Mouse (Mus musculus) midbrain, postnatal 0 days (tissue): ENCODE measurements at regions not wholly inside any gene's neighbourhood (a gene's known extent, or its start where the extent isn't known, plus 50 kb on each side); places are given as distances from the start of the nearest gene placed in this dataset.
A peak's percentile ranks its signal among the peaks of the same experiment; 100 is the strongest.
"Not testable (repeated sequence)": the region's sequence is repeated elsewhere in the genome, so short reads cannot be mapped to it uniquely, and the experiment has no call there.

Experiments used
- ATAC-seq: fragments of 200-750 bp; cut with Nextera tagmentation; 2 replicates; pipeline ENCODE4 v1.8.0; 2017; ENCODE audit warnings: moderate number of reproducible peaks, mild to moderate bottlenecking, moderate TSS enrichment, moderate library complexity; ENCODE audit not compliant: low FRiP score
- DNase-seq: peaks from one replicate; pipeline ENCODE4 v3.0.0-alpha.2; 2015; ENCODE audit warnings: low spot score
- H3K27ac ChIP-seq: fragments of 300-500 bp; sonication (generic); 2 replicates; pipeline ENCODE4 v1.5.1; 2014; ENCODE audit warnings: low read depth, mild to moderate bottlenecking, low read length, mixed read lengths
- H3K27me3 ChIP-seq: fragments of 300-500 bp; sonication (generic); 2 replicates; pipeline ENCODE4 v1.6.1; 2014; ENCODE audit warnings: low read length, control low read depth, mixed read lengths; ENCODE audit not compliant: insufficient read depth
- H3K36me3 ChIP-seq: fragments of 300-500 bp; sonication (generic); 2 replicates; pipeline ENCODE4 v1.6.1; 2014; ENCODE audit warnings: low read length, control low read depth, mixed read lengths; ENCODE audit not compliant: insufficient read depth
- H3K4me1 ChIP-seq: fragments of 300-500 bp; sonication (generic); 2 replicates; pipeline ENCODE4 v1.6.1; 2014; ENCODE audit warnings: mild to moderate bottlenecking, control low read depth, antibody characterized with exemption, low read length, mixed read lengths; ENCODE audit not compliant: insufficient read depth
- H3K4me2 ChIP-seq: fragments of 300-500 bp; sonication (generic); 2 replicates; pipeline ENCODE4 v1.6.1; 2014; ENCODE audit warnings: low read depth, mild to moderate bottlenecking, low read length, mixed read lengths; ENCODE audit not compliant: poor library complexity, severe bottlenecking
- H3K4me3 ChIP-seq: fragments of 300-500 bp; sonication (generic); 2 replicates; pipeline ENCODE4 v1.5.1; 2014; ENCODE audit warnings: low read depth, mild to moderate bottlenecking, low read length, moderate library complexity
- H3K9ac ChIP-seq: fragments of 300-500 bp; sonication (generic); replicated peaks from 2 replicates; pipeline ENCODE4 v1.6.1; 2014; ENCODE audit warnings: mild to moderate bottlenecking, low read length, moderate library complexity, mixed read lengths; ENCODE audit not compliant: poor library complexity, severe bottlenecking
- H3K9me3 ChIP-seq: fragments of 300-500 bp; sonication (generic); 2 replicates; pipeline ENCODE4 v1.6.1; 2016; ENCODE audit warnings: low read length, control low read depth
- CTCF ChIP-seq: IDR thresholded peaks from 2 replicates; pipeline ENCODE4 v1.5.1; 2016; ENCODE audit warnings: antibody characterized with exemption, mild to moderate bottlenecking
- WGBS: fragments of 180-500 bp; shearing (Covaris S2); extraction: QIAGEN DNeasy Blood & Tissue Kit; methylation state at CpG from one replicate; pipeline ENCODE4 v1.1.7; 2014; 5-methylcytosine and 5-hydroxymethylcytosine counted together

GRCm38 (mm10) chrX:50599780-50600179 is 171.5 kb upstream of the Olfr1324 start:
- Histone ChIP-seq H3K4me1 (no peaks in the 10 kb centered on the region), H3K27ac (peak overlapping the region; percentile 62; the same call in 1 of the 2 replicates), H3K27me3 (no peaks in the 10 kb centered on the region), H3K9me3 (no peaks in the 10 kb centered on the region), H3K36me3 (no peaks in the 10 kb centered on the region), H3K4me3 (peak overlapping the region; percentile 16; the same call in 1 of the 2 replicates), H3K4me2 (peak overlapping the region; percentile 35), H3K9ac (no peak overlapping the region)
- ATAC-seq (no peak), DNase-seq (peak; percentile 75)
- TF ChIP-seq CTCF: peak; percentile 68
- 75% methylated on average over 4 of the region's 4 CpGs for WGBS

- H3K9ac ChIP-seq, H3K36me3 ChIP-seq, H3K9me3 ChIP-seq, ATAC-seq, H3K4me3 ChIP-seq, H3K4me2 ChIP-seq, DNase-seq, H3K4me1 ChIP-seq, H3K27me3 ChIP-seq: not testable (repeated sequence)
- 69% methylated on average over 3 of the region's 3 CpGs for WGBS
- H3K27ac ChIP-seq: peak overlapping the region; percentile 57; the same call in 1 of the 2 replicates
These were observed 169.3 kb upstream of the Olfr1324 start for GRCm38 (mm10) chrX:50597626-50598025.

GRCm38 (mm10) chrX:50597105-50597504 is 168.8 kb upstream of the Olfr1324 start:
- 56% methylated on average over 6 of the region's 6 CpGs for WGBS
- DNase-seq: peak; percentile 64
- H3K4me3 ChIP-seq: no peak overlapping the region
- H3K36me3 ChIP-seq: 0 out of 2 replicates have a peak, but pooled peaks cover 2% of the 10 kb centered on the region
- TF ChIP-seq CTCF: peak; percentile 76
- peak; percentile 31; the same call in 1 of the 2 replicates for ATAC-seq
- no peaks in the 10 kb centered on the region for H3K27me3 ChIP-seq
- H3K4me1 ChIP-seq: no peaks in the 10 kb centered on the region
- no peak overlapping the region for H3K4me2 ChIP-seq
- no peaks in the 10 kb centered on the region for H3K9me3 ChIP-seq
- peak overlapping the region; percentile 57; the same call in 1 of the 2 replicates for H3K27ac ChIP-seq
- no peak overlapping the region for H3K9ac ChIP-seq

GRCm38 (mm10) chrX:50594976-50595375 is 166.7 kb upstream of the Olfr1324 start:
- H3K4me1 ChIP-seq, H3K36me3 ChIP-seq, DNase-seq, H3K27ac ChIP-seq, ATAC-seq, H3K4me3 ChIP-seq, H3K4me2 ChIP-seq, H3K9ac ChIP-seq, H3K9me3 ChIP-seq, H3K27me3 ChIP-seq: not testable (repeated sequence)
- WGBS: 83% methylated on average over 4 of the region's 4 CpGs
- peak; percentile 59 for TF ChIP-seq CTCF

- WGBS: 83% methylated on average over 4 of the region's 4 CpGs
- Histone ChIP-seq H3K4me3 (no peak overlapping the region), H3K4me2 (no peak overlapping the region), H3K27me3 (no peaks in the 10 kb centered on the region), H3K36me3 (0 out of 2 replicates have a peak, but pooled peaks cover 2% of the 10 kb centered on the region), H3K9me3 (no peaks in the 10 kb centered on the region), H3K9ac (no peak overlapping the region), H3K4me1 (no peaks in the 10 kb centered on the region), H3K27ac (no peak overlapping the region)
- TF ChIP-seq CTCF: peak; percentile 67
- DNase-seq (peak; percentile 69), ATAC-seq (no peak)
These were observed 163.2 kb upstream of the Olfr1324 start for GRCm38 (mm10) chrX:50591477-50591876.

GRCm38 (mm10) chrX:50590673-50591341 is 162.5 kb upstream of the Olfr1324 start:
- DNase-seq (peak; percentile 67), ATAC-seq (no peak)
- Histone ChIP-seq H3K4me2 (0 out of 2 replicates have a peak overlapping the region, but pooled peaks have one; percentile 6), H3K9ac (no peak overlapping the region), H3K27me3 (no peaks in the 10 kb centered on the region), H3K27ac (peak overlapping the region; percentile 62; the same call in 1 of the 2 replicates), H3K36me3 (0 out of 2 replicates have a peak, but pooled peaks cover 2% of the 10 kb centered on the region), H3K4me3 (no peak overlapping the region), H3K9me3 (no peaks in the 10 kb centered on the region), H3K4me1 (no peaks in the 10 kb centered on the region)
- TF ChIP-seq CTCF: peak; percentile 69
- 76% methylated on average over 8 of the region's 8 CpGs for WGBS
